Mouse (Mus musculus) forebrain, postnatal 0 days (tissue): Measurements from ENCODE around the gene Adarb1. TPM values are rescaled to one million over a fixed set of nuclear protein-coding genes. Genes with fewer than 3 reads are reported as not detected.

ENCODE experiments used
- ATAC-seq: fragments of 200-750 bp; cut with Nextera tagmentation; 2 replicates; pipeline ENCODE4 v1.8.0; 2017; ENCODE audit warnings: mild to moderate bottlenecking, moderate library complexity
- DNase-seq: peaks from one replicate; pipeline ENCODE4 v3.0.0-alpha.2; 2015
- H3K27ac ChIP-seq: fragments of 300-500 bp; sonication (generic); 2 replicates; pipeline ENCODE4 v1.5.1; 2014; ENCODE audit warnings: low read depth, mild to moderate bottlenecking, antibody characterized with exemption, low read length, moderate library complexity, mixed read lengths
- H3K27me3 ChIP-seq: fragments of 300-500 bp; sonication (generic); 2 replicates; pipeline ENCODE4 v1.6.1; 2014; ENCODE audit warnings: mild to moderate bottlenecking, low read length, mixed read lengths; ENCODE audit not compliant: insufficient read depth
- H3K36me3 ChIP-seq: fragments of 300-500 bp; sonication (generic); 2 replicates; pipeline ENCODE4 v1.6.1; 2014; ENCODE audit warnings: mild to moderate bottlenecking, moderate library complexity; ENCODE audit not compliant: insufficient read depth
- H3K4me1 ChIP-seq: fragments of 300-500 bp; sonication (generic); 2 replicates; pipeline ENCODE4 v1.6.1; 2014; ENCODE audit warnings: antibody characterized with exemption; ENCODE audit not compliant: insufficient read depth
- H3K4me2 ChIP-seq: fragments of 300-500 bp; sonication (generic); 2 replicates; pipeline ENCODE4 v1.6.1; 2014; ENCODE audit warnings: low read depth, mild to moderate bottlenecking, moderate library complexity
- H3K4me3 ChIP-seq: fragments of 300-500 bp; sonication (generic); 2 replicates; pipeline ENCODE4 v1.5.1; 2014; ENCODE audit warnings: low read depth, low read length, mixed read lengths
- H3K9ac ChIP-seq: fragments of 300-500 bp; sonication (generic); 2 replicates; pipeline ENCODE4 v1.6.1; 2014; ENCODE audit warnings: mild to moderate bottlenecking
- H3K9me3 ChIP-seq: fragments of 300-500 bp; sonication (generic); 2 replicates; pipeline ENCODE4 v1.6.1; 2016; ENCODE audit warnings: low read length
- CTCF ChIP-seq: sonication (generic); IDR thresholded peaks from 2 replicates; pipeline ENCODE4 v1.5.1; 2016; ENCODE audit warnings: antibody characterized with exemption, control low read depth, low read depth
- WGBS: fragments of 180-500 bp; shearing (Covaris S2); extraction: QIAGEN DNeasy Blood & Tissue Kit; methylation state at CpG from one replicate; pipeline ENCODE4 v1.1.7; 2014; 5-methylcytosine and 5-hydroxymethylcytosine counted together
- polyA plus RNA-seq: library from polyadenylated mRNA; unstranded; fragments of >200 nt; fragmentation: Nextera tagmentation; extraction: Ambion mirVana; gene quantifications from 2 replicates; pipeline ENCODE4 v1.2.1, GENCODE M21; 2015
- total RNA-seq: library from RNA; depleted of rRNA; stranded (reverse); fragments of >200 nt; gene quantifications from 2 replicates; pipeline ENCODE4 v1.2.3, GENCODE M21; 2014

The Adarb1 gene
- total and polyA plus RNA-seq, 2 experiments from 2014 or later = 12.5 to 40.2 TPM

GRCm38 (mm10) chr10:77374948-77375347 is 43.1 kb downstream of the Adarb1 start:
- no peak for TF ChIP-seq CTCF
- Histone ChIP-seq H3K27me3 (no peaks in the 10 kb centered on the region), H3K9me3 (no peaks in the 10 kb centered on the region), H3K9ac (no peak overlapping the region), H3K36me3 (no peaks in the 10 kb centered on the region), H3K27ac (no peak overlapping the region), H3K4me3 (no peak overlapping the region), H3K4me2 (no peak overlapping the region), H3K4me1 (no peaks in the 10 kb centered on the region)
- WGBS = 100% methylated on average over 1 of the region's 1 CpGs
- ATAC-seq (no peak), DNase-seq (no peak)

- DNase-seq (no peak), ATAC-seq (no peak)
- WGBS = 88% methylated on average over 5 of the region's 5 CpGs
- Histone ChIP-seq H3K4me1 (peaks cover 5% of the 10 kb centered on the region; the same call in 1 of the 2 replicates), H3K27me3 (no peaks in the 10 kb centered on the region), H3K4me3 (no peak overlapping the region), H3K9ac (no peak overlapping the region), H3K9me3 (no peaks in the 10 kb centered on the region), H3K27ac (no peak overlapping the region), H3K4me2 (no peak overlapping the region), H3K36me3 (no peaks in the 10 kb centered on the region)
- TF ChIP-seq CTCF = no peak
These were observed 43.7 kb downstream of the Adarb1 start for GRCm38 (mm10) chr10:77374407-77374806.

- ATAC-seq (peak; percentile 71), DNase-seq (peak; percentile 38)
- Histone ChIP-seq H3K36me3 (no peaks in the 10 kb centered on the region), H3K27me3 (no peaks in the 10 kb centered on the region), H3K4me1 (peaks cover 10% of the 10 kb centered on the region; the same call in 1 of the 2 replicates), H3K4me2 (no peak overlapping the region), H3K27ac (peak overlapping the region; percentile 51; the same call in 1 of the 2 replicates), H3K9me3 (no peaks in the 10 kb centered on the region), H3K9ac (no peak overlapping the region), H3K4me3 (no peak overlapping the region)
- WGBS = 68% methylated on average over 5 of the region's 5 CpGs
- TF ChIP-seq CTCF = no peak
These were observed 47.9 kb downstream of the Adarb1 start for GRCm38 (mm10) chr10:77370129-77370528.

- WGBS = 42% methylated on average over 6 of the region's 6 CpGs
- Histone ChIP-seq H3K9ac (no peak overlapping the region), H3K4me3 (no peak overlapping the region), H3K9me3 (no peaks in the 10 kb centered on the region), H3K4me2 (no peak overlapping the region), H3K27me3 (no peaks in the 10 kb centered on the region), H3K27ac (no peak overlapping the region), H3K36me3 (no peaks in the 10 kb centered on the region), H3K4me1 (peaks cover 10% of the 10 kb centered on the region; the same call in 1 of the 2 replicates)
- TF ChIP-seq CTCF = no peak
- DNase-seq = peak; percentile 61
- ATAC-seq = no peak
These were observed 50.1 kb downstream of the Adarb1 start for GRCm38 (mm10) chr10:77367973-77368372.

GRCm38 (mm10) chr10:77366959-77367358 is 51.1 kb downstream of the Adarb1 start:
- no peak overlapping the region for H3K4me3 ChIP-seq
- no peaks in the 10 kb centered on the region for H3K9me3 ChIP-seq
- H3K36me3 ChIP-seq = no peaks in the 10 kb centered on the region
- no peak for ATAC-seq
- H3K4me2 ChIP-seq = no peak overlapping the region
- H3K27me3 ChIP-seq = no peaks in the 10 kb centered on the region
- WGBS = 94% methylated on average over 4 of the region's 4 CpGs
- DNase-seq = no peak
- no peak overlapping the region for H3K27ac ChIP-seq
- peaks cover 10% of the 10 kb centered on the region; the same call in 1 of the 2 replicates for H3K4me1 ChIP-seq
- TF ChIP-seq CTCF = no peak
- H3K9ac ChIP-seq = no peak overlapping the region

- no peak overlapping the region for H3K4me2 ChIP-seq
- no peaks in the 10 kb centered on the region for H3K27me3 ChIP-seq
- TF ChIP-seq CTCF = no peak
- DNase-seq (no peak), ATAC-seq (no peak)
- H3K9ac ChIP-seq = no peak overlapping the region
- H3K27ac ChIP-seq = no peak overlapping the region
- H3K9me3 ChIP-seq = no peaks in the 10 kb centered on the region
- 86% methylated on average over 2 of the region's 2 CpGs for WGBS
- H3K36me3 ChIP-seq = no peaks in the 10 kb centered on the region
- peaks cover 10% of the 10 kb centered on the region; the same call in 1 of the 2 replicates for H3K4me1 ChIP-seq
- no peak overlapping the region for H3K4me3 ChIP-seq
These were observed 52.9 kb downstream of the Adarb1 start for GRCm38 (mm10) chr10:77365212-77365611.

GRCm38 (mm10) chr10:77360486-77360885 is 57.6 kb downstream of the Adarb1 start:
- no peak for DNase-seq
- no peak for ATAC-seq

More at GRCm38 (mm10) chr10:77360486-77360885, 57.6 kb downstream of the Adarb1 start:
- TF ChIP-seq CTCF = no peak
- H3K36me3 ChIP-seq = no peaks in the 10 kb centered on the region
- no peaks in the 10 kb centered on the region for H3K9me3 ChIP-seq
- H3K27me3 ChIP-seq = no peaks in the 10 kb centered on the region
- no peak overlapping the region for H3K4me3 ChIP-seq
- no peaks in the 10 kb centered on the region for H3K4me1 ChIP-seq
- H3K9ac ChIP-seq = no peak overlapping the region
- H3K4me2 ChIP-seq = no peak overlapping the region
- 68% methylated on average over 2 of the region's 2 CpGs for WGBS
- no peak overlapping the region for H3K27ac ChIP-seq
